Mouse (Mus musculus) cerebral cortex, adult 2 months (tissue): ENCODE results near the gene Dhx16.

Experiments used
- WGBS: fragments of 180-500 bp; shearing (Covaris S2); methylation state at CpG from one replicate; pipeline ENCODE4 v1.1.7; 2018; 5-methylcytosine and 5-hydroxymethylcytosine counted together

The Dhx16 gene

GRCm38 (mm10) chr17:35896781-35897643 is 17.4 kb downstream of the Dhx16 start, which contains the start of gene 2310061I04Rik:
Gene 2310061I04Rik, minus strand, starts transcription at chr17:35897431.
- WGBS = 1% methylated on average over 83 of the region's 86 CpGs

- WGBS = 29% methylated on average over 23 of the region's 23 CpGs
Observed at GRCm38 (mm10) chr17:35897644-35898573, 18.3 kb downstream of the Dhx16 start.

GRCm38 (mm10) chr17:35900636-35901035 is 21.0 kb downstream of the Dhx16 start:
- WGBS = 53% methylated on average over 3 of the region's 3 CpGs

GRCm38 (mm10) chr17:35903343-35903991 is 23.8 kb downstream of the Dhx16 start:
- WGBS = 70% methylated on average over 9 of the region's 9 CpGs

- 76% methylated on average over 4 of the region's 4 CpGs for WGBS
Observed at GRCm38 (mm10) chr17:35903992-35904355, 24.4 kb downstream of the Dhx16 start.

- 95% methylated on average over 1 of the region's 1 CpGs for WGBS
Observed at GRCm38 (mm10) chr17:35905587-35905986, 26.0 kb downstream of the Dhx16 start.

- WGBS = 49% methylated on average over 2 of the region's 2 CpGs
Observed at GRCm38 (mm10) chr17:35907609-35908008, 28.0 kb downstream of the Dhx16 start.

GRCm38 (mm10) chr17:35909186-35909918 is 29.7 kb downstream of the Dhx16 start:
- 9% methylated on average over 20 of the region's 20 CpGs for WGBS

- WGBS = 2% methylated on average over 25 of the region's 25 CpGs
Observed at GRCm38 (mm10) chr17:35909919-35910369, 30.3 kb downstream of the Dhx16 start, which contains the start of gene Atat1. Gene Atat1, minus strand, starts transcription at chr17:35910075.

- WGBS = 74% methylated on average over 6 of the region's 6 CpGs
Observed at GRCm38 (mm10) chr17:35914975-35915374, 35.4 kb downstream of the Dhx16 start.

- 2% methylated on average over 28 of the region's 28 CpGs for WGBS
Observed at GRCm38 (mm10) chr17:35915538-35916296, 36.1 kb downstream of the Dhx16 start.

GRCm38 (mm10) chr17:35916297-35917142 is 36.9 kb downstream of the Dhx16 start, which contains the start of the genes Mrps18b and Ppp1r10:
Gene Mrps18b, minus strand, starts transcription at chr17:35916389.
Gene Ppp1r10, plus strand, starts transcription at chr17:35916434.
- under 1% methylated on average over 83 of the region's 83 CpGs for WGBS

GRCm38 (mm10) chr17:35917143-35917462 is 37.5 kb downstream of the Dhx16 start:
- WGBS = 0% methylated on average over 8 of the region's 8 CpGs

- 0% methylated on average over 13 of the region's 13 CpGs for WGBS
Observed at GRCm38 (mm10) chr17:35917463-35918251, 38.0 kb downstream of the Dhx16 start.

- 1% methylated on average over 11 of the region's 11 CpGs for WGBS
Observed at GRCm38 (mm10) chr17:35918276-35919059, 38.8 kb downstream of the Dhx16 start.

GRCm38 (mm10) chr17:35919060-35919715 is 39.6 kb downstream of the Dhx16 start:
- WGBS = under 1% methylated on average over 7 of the region's 7 CpGs

- WGBS = 24% methylated on average over 6 of the region's 6 CpGs
Observed at GRCm38 (mm10) chr17:35919864-35920301, 40.3 kb downstream of the Dhx16 start.
